Mouse (Mus musculus) adrenal gland, postnatal 0 days (tissue): ENCODE measurements around the gene Tldc2. TPM values are rescaled to one million over a fixed set of nuclear protein-coding genes. Genes with fewer than 3 reads are reported as not detected.

Experiments
- polyA plus RNA-seq: library from polyadenylated mRNA; unstranded; fragments of >200 nt; fragmentation: Nextera tagmentation; extraction: Ambion mirVana; gene quantifications from 2 replicates; pipeline ENCODE4 v1.2.1, GENCODE M21; 2015

Tldc2 gene
- 0.22 TPM in 1 of 2 replicates, not detected in the other for polyA plus RNA-seq

GRCm38 (mm10) chr2:157086796-157087195 lies at the start of gene Tldc2:
Gene Tldc2 (plus strand): TSS chr2:157087055.

GRCm38 (mm10) chr2:157078793-157079700 lies 7.8 kb upstream of the Tldc2 start, which contains the start of gene Soga1:
Gene Soga1 (minus strand): TSS chr2:157079254.

DNA sequence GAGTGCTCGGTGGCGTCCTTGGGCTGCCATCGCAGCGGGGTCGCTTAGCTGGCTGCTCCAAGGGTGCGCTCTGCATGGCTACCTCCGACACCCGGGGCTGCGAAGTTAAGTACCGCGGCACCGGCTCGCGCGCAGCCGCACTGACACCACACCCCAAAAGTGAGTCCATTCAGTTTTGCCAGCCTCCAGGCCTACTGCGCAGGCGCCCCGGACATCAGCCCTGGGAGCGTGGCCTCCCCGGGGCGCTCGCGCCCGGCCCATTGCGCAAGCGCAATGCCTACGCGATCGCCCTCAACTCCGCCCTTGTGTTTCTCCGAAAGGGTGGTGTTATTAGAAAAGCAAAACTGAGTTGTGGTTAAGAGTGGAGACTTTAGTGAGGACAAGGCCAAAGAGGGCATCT lies 48.2 kb downstream of the Tldc2 start, which contains the start of gene Samhd1:
Samhd1 (minus strand) TSS at position 252 of the 400 bp plus-strand sequence.

Other genes starting within 250 kb of the Tldc2 start
- gene Tgif2, start 247.0 kb upstream of the Tldc2 start, polyA plus RNA-seq = 16.9 and 17.8 TPM in 2 replicates
- 2.6 and 4.5 TPM in 2 replicates for gene 4930518I15Rik, start 229.1 kb upstream of the Tldc2 start, polyA plus RNA-seq
- gene Rab5if, start 223.9 kb upstream of the Tldc2 start, polyA plus RNA-seq = 268 and 407 TPM in 2 replicates
- gene Sla2, start 199.9 kb upstream of the Tldc2 start, polyA plus RNA-seq = 0.41 and 0.44 TPM in 2 replicates
- 34.1 and 34.3 TPM in 2 replicates for gene Ndrg3, start 95.0 kb upstream of the Tldc2 start, polyA plus RNA-seq
- gene Dsn1, start 79.9 kb upstream of the Tldc2 start, polyA plus RNA-seq = 13.7 and 17.7 TPM in 2 replicates
- 3.0 and 3.4 TPM in 2 replicates for gene Soga1, start 7.8 kb upstream of the Tldc2 start, polyA plus RNA-seq
- 15.6 and 18.8 TPM in 2 replicates for gene Samhd1, start 48.2 kb downstream of the Tldc2 start, polyA plus RNA-seq
- 7.8 and 10.8 TPM in 2 replicates for gene Rbl1, start 117.5 kb downstream of the Tldc2 start, polyA plus RNA-seq
- 140 and 192 TPM in 2 replicates for gene Rpn2, start 192.0 kb downstream of the Tldc2 start, polyA plus RNA-seq
- 0.10 and 0.22 TPM in 2 replicates for gene Mroh8, start 192.5 kb downstream of the Tldc2 start, polyA plus RNA-seq